Mouse (Mus musculus): ENCODE data around the gene Nsmf.

Nsmf gene

GRCm38 (mm10) chr2:25087842-25088241, 33.7 kb downstream of the Nsmf start:
- no peak for DNase-seq (ENCODE audit: low spot score)

DNA sequence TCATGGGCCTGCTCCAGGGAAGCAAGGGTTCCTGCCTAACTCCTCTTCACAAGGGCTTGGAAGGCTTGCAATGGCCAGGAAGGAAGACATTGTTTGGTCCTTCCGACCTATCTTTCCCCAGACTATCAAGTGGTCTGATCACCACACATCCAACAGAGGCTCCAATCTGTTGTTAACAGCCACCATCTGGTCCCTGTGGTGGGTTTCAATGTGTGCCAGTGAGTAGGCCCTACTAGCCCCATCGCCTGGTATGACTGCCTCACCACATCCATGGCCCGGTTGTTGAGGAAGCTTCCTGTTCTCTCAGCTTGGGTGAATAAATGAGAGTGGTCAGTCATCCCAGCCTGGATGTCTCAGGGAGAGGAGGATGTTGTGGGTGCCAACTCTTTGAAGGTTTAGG, 34.5 kb downstream of the Nsmf start:
- no peak for DNase-seq (ENCODE audit: low spot score)

- DNase-seq (ENCODE audit: low spot score): no peak
Observed at GRCm38 (mm10) chr2:25094785-25095108, 40.6 kb downstream of the Nsmf start.

DNA sequence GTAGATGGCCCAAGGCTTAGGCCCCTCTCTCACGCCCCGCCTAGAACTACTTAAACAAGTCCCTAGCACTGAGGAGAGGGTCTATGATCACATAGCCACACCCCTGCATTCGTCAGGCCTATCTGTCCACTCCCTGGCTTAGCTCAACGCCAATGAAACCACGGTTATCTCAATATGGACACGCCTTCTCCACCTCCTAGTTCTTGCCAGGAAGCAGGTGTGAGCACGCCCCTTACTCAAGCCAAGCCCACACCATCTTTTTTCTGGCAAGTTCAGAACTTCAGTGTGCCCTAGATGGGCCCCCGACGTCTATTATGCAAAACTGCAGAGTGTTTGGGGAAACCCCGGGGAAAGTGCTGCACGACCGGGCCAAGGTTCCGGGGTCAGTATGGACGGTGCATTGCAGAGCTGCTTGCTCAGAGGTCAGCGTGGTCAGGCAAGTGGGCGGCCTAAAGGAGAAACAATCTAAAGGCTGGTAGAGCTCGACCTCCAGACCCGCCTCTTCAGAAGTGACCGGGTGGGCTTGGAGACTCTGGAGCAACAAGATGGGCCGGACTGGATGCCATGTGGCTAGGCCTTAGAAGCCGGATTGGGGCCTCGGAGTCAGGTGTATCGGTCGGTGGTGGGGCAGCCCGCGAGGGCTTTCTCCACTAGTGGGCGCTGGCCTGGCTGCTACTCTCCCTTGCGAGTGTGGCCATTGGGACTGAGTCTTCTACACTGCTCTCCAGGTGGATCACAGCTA, 41.1 kb downstream of the Nsmf start, which contains the start of gene Noxa1:
Noxa1 (minus strand) TSS at position 41 of the 742 bp plus-strand sequence.
- no peak for DNase-seq (ENCODE audit: low spot score)

- no peak for DNase-seq (ENCODE audit: low spot score)
Observed at GRCm38 (mm10) chr2:25098005-25098615, 44.0 kb downstream of the Nsmf start.

GRCm38 (mm10) chr2:25098956-25099355, 44.8 kb downstream of the Nsmf start:
- DNase-seq (ENCODE audit: low spot score): no peak

- DNase-seq (ENCODE audit: low spot score): no peak
Observed at GRCm38 (mm10) chr2:25099703-25100102, 45.5 kb downstream of the Nsmf start.

DNA sequence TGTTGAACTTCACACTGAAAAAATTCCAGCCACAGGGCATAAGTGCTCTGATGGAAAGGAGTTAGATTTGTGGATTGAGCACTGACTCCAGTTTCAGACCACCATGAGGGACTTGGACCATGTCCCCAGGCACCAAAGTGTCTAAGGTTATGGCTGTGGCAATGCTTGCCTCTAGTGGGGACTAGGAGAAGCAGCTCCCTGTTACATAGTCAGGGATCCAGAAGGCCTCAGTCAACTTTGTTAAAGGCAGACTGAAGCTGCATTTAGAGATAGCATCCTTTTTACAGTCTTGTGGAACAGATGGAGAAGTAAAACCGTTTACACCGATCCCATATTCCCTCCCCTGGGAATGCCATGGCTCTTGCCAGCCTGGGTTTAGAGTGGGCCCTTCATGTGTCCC, 50.0 kb downstream of the Nsmf start:
- DNase-seq (ENCODE audit: low spot score): no peak

GRCm38 (mm10) chr2:25106045-25106444, 51.9 kb downstream of the Nsmf start:
- DNase-seq (ENCODE audit: low spot score): no peak

DNA sequence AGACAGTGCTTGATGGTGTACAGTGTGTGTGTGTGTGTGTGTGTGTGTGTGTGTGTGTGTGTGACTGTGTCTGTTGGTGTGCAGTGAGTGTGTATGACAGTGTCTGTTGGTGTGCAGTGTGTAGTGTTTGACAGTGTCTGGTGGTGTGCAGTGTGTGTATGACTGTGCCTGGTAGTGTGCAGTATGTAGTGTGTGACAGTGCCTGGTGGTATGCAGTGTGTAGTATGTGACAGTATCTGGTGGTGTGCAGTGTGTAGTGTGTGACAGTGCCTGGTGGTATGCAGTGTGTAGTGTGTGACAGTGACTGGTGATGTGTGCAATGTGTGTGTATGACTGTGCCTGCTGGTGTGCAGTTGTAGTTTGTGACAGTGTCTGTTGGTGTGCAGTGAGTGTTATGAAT, 55.3 kb downstream of the Nsmf start:
- no peak for DNase-seq (ENCODE audit: low spot score)

DNA sequence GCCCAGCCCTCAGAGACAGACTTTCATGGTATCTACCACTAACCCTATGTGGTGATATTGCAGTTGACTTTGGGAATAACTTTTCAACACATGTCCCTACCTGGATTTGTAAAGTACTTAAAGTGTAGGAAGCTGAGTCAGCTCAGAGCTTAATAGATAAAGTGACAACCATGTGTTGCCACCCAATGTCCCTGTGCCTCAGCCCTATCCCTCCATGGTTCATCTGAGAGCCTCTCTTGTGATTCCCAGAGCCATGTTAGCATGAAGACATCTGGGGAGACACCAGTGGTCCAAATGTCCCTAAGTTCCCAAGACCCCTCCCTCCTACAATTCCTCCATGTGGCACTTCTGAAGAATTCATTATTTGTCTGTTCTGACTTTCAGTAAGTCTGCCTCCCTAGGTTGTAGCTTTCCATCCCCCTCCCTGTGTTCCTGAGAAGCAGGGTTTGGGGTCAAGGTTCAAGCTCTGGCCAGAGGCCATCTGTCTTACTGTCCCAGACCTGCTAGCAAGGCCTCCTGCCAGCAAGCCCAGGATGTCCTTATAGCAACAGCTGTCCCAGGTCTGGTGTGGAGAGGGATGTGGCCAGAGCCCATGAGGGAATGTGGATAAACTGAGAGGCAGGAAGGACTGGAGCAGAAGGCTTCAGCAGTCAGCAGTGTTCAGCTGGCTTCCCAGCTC, 56.5 kb downstream of the Nsmf start:
- DNase-seq (ENCODE audit: low spot score): no peak

- no peak for DNase-seq (ENCODE audit: low spot score)
Observed at GRCm38 (mm10) chr2:25111184-25111791, 57.1 kb downstream of the Nsmf start.
